Mouse (Mus musculus) MEL (cell line): Measurements from ENCODE around the gene Gab2. TPM values are rescaled to one million over a fixed set of nuclear protein-coding genes. Genes with fewer than 3 reads are reported as not detected.

Experiments used
- DNase-seq: peaks from one replicate; pipeline ENCODE4 v3.0.0; 2011; ENCODE audit warnings: low read depth, low spot score
- H3K27ac ChIP-seq: 2 replicates; pipeline ENCODE4 v1.5.1; 2012; ENCODE audit warnings: low read depth, mild to moderate bottlenecking, control low read depth, low read length, moderate library complexity; ENCODE audit not compliant: control insufficient read depth
- H3K27me3 ChIP-seq, 2 experiments: fragments of 150-350 bp in 1 of 2; sonication (generic) in 1 of 2; 2 replicates each; pipeline ENCODE4 v1.6.1; 2012; ENCODE audit warnings: low read length in 2 of 2, mild to moderate bottlenecking in 2 of 2, improper control_type of control experiment in 1 of 2, moderate library complexity in 1 of 2; ENCODE audit not compliant: insufficient read depth in 2 of 2, control insufficient read depth in 1 of 2
- H3K36me3 ChIP-seq, 2 experiments: 2 replicates each; pipeline ENCODE4 v1.6.1; 2012 to 2014; ENCODE audit warnings: low read length in 2 of 2, improper control_type of control experiment in 1 of 2, inconsistent platforms in 1 of 2, mild to moderate bottlenecking in 1 of 2; ENCODE audit not compliant: insufficient read depth in 2 of 2, control insufficient read depth in 1 of 2
- H3K4me1 ChIP-seq, 2 experiments: fragments of 150-350 bp in 1 of 2; sonication (generic) in 1 of 2; 2 replicates each; pipeline ENCODE4 v1.6.1; 2012; ENCODE audit warnings: low read length in 2 of 2, improper control_type of control experiment in 1 of 2, mild to moderate bottlenecking in 1 of 2; ENCODE audit not compliant: insufficient read depth in 2 of 2, control insufficient read depth in 1 of 2
- H3K4me3 ChIP-seq, 2 experiments: fragments of 150-350 bp in 1 of 2; sonication (generic) in 1 of 2; 2 replicates each; pipeline ENCODE4 v1.5.1; 2012; ENCODE audit warnings: low read depth in 2 of 2, low read length in 2 of 2, mild to moderate bottlenecking in 2 of 2, moderate library complexity in 2 of 2, control low read depth in 1 of 2, improper control_type of control experiment in 1 of 2; ENCODE audit not compliant: control insufficient read depth in 1 of 2, insufficient read depth in 1 of 2
- H3K79me2 ChIP-seq: 2 replicates; pipeline ENCODE4 v1.6.1; 2012; ENCODE audit warnings: mild to moderate bottlenecking, low read length, moderate library complexity; ENCODE audit not compliant: control insufficient read depth, poor library complexity, insufficient read depth
- H3K9ac ChIP-seq: 2 replicates; pipeline ENCODE4 v1.6.1; 2012; ENCODE audit warnings: low read depth, mild to moderate bottlenecking, control low read depth, low read length, moderate library complexity; ENCODE audit not compliant: control insufficient read depth, poor library complexity, severe bottlenecking
- H3K9me3 ChIP-seq: fragments of 150-350 bp; sonication (generic); replicated peaks from 2 replicates; pipeline ENCODE4 v1.6.1; 2012; ENCODE audit warnings: mild to moderate bottlenecking, low read length, improper control_type of control experiment, moderate library complexity; ENCODE audit not compliant: insufficient read depth
- BHLHE40 ChIP-seq: IDR thresholded peaks from 2 replicates; pipeline ENCODE4 v1.6.1; 2012; ENCODE audit warnings: low read depth, mild to moderate bottlenecking, inconsistent platforms, low read length, improper control_type of control experiment, borderline replicate concordance
- CHD1 ChIP-seq: IDR thresholded peaks from 2 replicates; pipeline ENCODE4 v1.6.1; 2012; ENCODE audit warnings: low read depth, mild to moderate bottlenecking, inconsistent platforms, low read length, improper control_type of control experiment
- CHD2 ChIP-seq: IDR thresholded peaks from 2 replicates; pipeline ENCODE4 v1.6.1; 2011; ENCODE audit warnings: low read length, improper control_type of control experiment
- CTCF ChIP-seq, 3 experiments: IDR thresholded peaks in 2 of 3; conservative IDR thresholded peaks in 1 of 3; 2 replicates each; pipeline ENCODE4 v1.5.1; 2011 to 2012; ENCODE audit warnings: low read length in 3 of 3, low read depth in 2 of 3, mild to moderate bottlenecking in 2 of 3, improper control_type of control experiment in 1 of 3, inconsistent platforms in 1 of 3, mixed read lengths in 1 of 3, moderate library complexity in 1 of 3; ENCODE audit not compliant: control insufficient read depth in 1 of 3, insufficient read depth in 1 of 3, poor library complexity in 1 of 3, severe bottlenecking in 1 of 3
- E2F4 ChIP-seq: IDR thresholded peaks from 2 replicates; pipeline ENCODE4 v1.6.1; 2011; ENCODE audit warnings: low read depth, low read length, improper control_type of control experiment, borderline replicate concordance
- ELF1 ChIP-seq: IDR thresholded peaks from 2 replicates; pipeline ENCODE4 v1.6.1; 2014; ENCODE audit warnings: low read depth, mild to moderate bottlenecking, inconsistent platforms, low read length, improper control_type of control experiment, moderate library complexity
- ETS1 ChIP-seq: IDR thresholded peaks from 2 replicates; pipeline ENCODE4 v1.6.1; 2012; ENCODE audit warnings: low read depth, mild to moderate bottlenecking, inconsistent platforms, low read length, improper control_type of control experiment, moderate library complexity
- GABPA ChIP-seq: IDR thresholded peaks from 2 replicates; pipeline ENCODE4 v1.6.1; 2012; ENCODE audit warnings: low read depth, mild to moderate bottlenecking, inconsistent platforms, low read length, improper control_type of control experiment, moderate library complexity
- HCFC1 ChIP-seq: IDR thresholded peaks from 2 replicates; pipeline ENCODE4 v1.6.1; 2012; ENCODE audit warnings: low read depth, mild to moderate bottlenecking, inconsistent platforms, low read length, improper control_type of control experiment, moderate library complexity
- JUND ChIP-seq: IDR thresholded peaks from 2 replicates; pipeline ENCODE4 v1.6.1; 2011; ENCODE audit warnings: low read depth, mild to moderate bottlenecking, improper control_type of control experiment, low read length
- MAX ChIP-seq: IDR thresholded peaks from 2 replicates; pipeline ENCODE4 v1.6.1; 2011; ENCODE audit warnings: low read length, improper control_type of control experiment
- MXI1 ChIP-seq: IDR thresholded peaks from 2 replicates; pipeline ENCODE4 v1.6.1; 2011; ENCODE audit warnings: mild to moderate bottlenecking, low read depth, low read length, improper control_type of control experiment
- MYB ChIP-seq: IDR thresholded peaks from 2 replicates; pipeline ENCODE4 v1.6.1; 2011; ENCODE audit warnings: mild to moderate bottlenecking, low read depth, low read length, improper control_type of control experiment
- MYC ChIP-seq: IDR thresholded peaks from 2 replicates; pipeline ENCODE4 v1.6.1; 2011; ENCODE audit warnings: low read depth, mild to moderate bottlenecking, low read length, improper control_type of control experiment, moderate library complexity
- NELFE ChIP-seq: IDR thresholded peaks from 2 replicates; pipeline ENCODE4 v1.6.1; 2011; ENCODE audit warnings: low read depth, low read length, improper control_type of control experiment
- NRF1 ChIP-seq: IDR thresholded peaks from 2 replicates; pipeline ENCODE4 v1.6.1; 2014; ENCODE audit warnings: low read depth, mild to moderate bottlenecking, inconsistent platforms, low read length, improper control_type of control experiment, moderate library complexity; ENCODE audit not compliant: poor library complexity, insufficient read depth, severe bottlenecking
- POLR2A ChIP-seq, 2 experiments: IDR thresholded peaks; 2 replicates each; pipeline ENCODE4 v1.6.1; 2011 to 2012; ENCODE audit warnings: low read length in 2 of 2, mild to moderate bottlenecking in 2 of 2, control low read depth in 1 of 2, improper control_type of control experiment in 1 of 2, low read depth in 1 of 2, moderate library complexity in 1 of 2; ENCODE audit not compliant: control insufficient read depth in 1 of 2, insufficient read depth in 1 of 2, poor library complexity in 1 of 2
- POLR2AphosphoS2 ChIP-seq: IDR thresholded peaks from 2 replicates; pipeline ENCODE4 v1.6.1; 2011; ENCODE audit warnings: low read length, improper control_type of control experiment
- POLR2AphosphoS5 ChIP-seq: IDR thresholded peaks from 2 replicates; pipeline ENCODE4 v1.6.1; 2012; ENCODE audit warnings: low read depth, borderline replicate concordance, mild to moderate bottlenecking, inconsistent platforms, low read length, moderate library complexity, mixed read lengths
- RCOR1 ChIP-seq: IDR thresholded peaks from 2 replicates; pipeline ENCODE4 v1.6.1; 2012; ENCODE audit warnings: low read depth, mild to moderate bottlenecking, inconsistent platforms, low read length, improper control_type of control experiment
- SMC3 ChIP-seq: IDR thresholded peaks from 2 replicates; pipeline ENCODE4 v1.6.1; 2011; ENCODE audit warnings: low read depth, low read length, improper control_type of control experiment
- TAL1 ChIP-seq: IDR thresholded peaks from 2 replicates; pipeline ENCODE4 v1.6.1; 2012; ENCODE audit warnings: mild to moderate bottlenecking, inconsistent platforms, low read length, moderate library complexity, mixed read lengths
- TCF12 ChIP-seq: IDR thresholded peaks from 2 replicates; pipeline ENCODE4 v1.6.1; 2014; ENCODE audit warnings: low read depth, mild to moderate bottlenecking, inconsistent platforms, low read length, improper control_type of control experiment, moderate library complexity
- ZC3H11A ChIP-seq: IDR thresholded peaks from 2 replicates; pipeline ENCODE4 v1.6.1; 2012; ENCODE audit warnings: low read depth, mild to moderate bottlenecking, inconsistent platforms, low read length, improper control_type of control experiment
- ZKSCAN1 ChIP-seq: IDR thresholded peaks from 2 replicates; pipeline ENCODE4 v1.6.1; 2012; ENCODE audit warnings: low read depth, mild to moderate bottlenecking, inconsistent platforms, low read length, improper control_type of control experiment, moderate library complexity
- ZMIZ1 ChIP-seq: IDR thresholded peaks from 2 replicates; pipeline ENCODE4 v1.6.1; 2012; ENCODE audit warnings: low read depth, mild to moderate bottlenecking, inconsistent platforms, low read length, improper control_type of control experiment, moderate library complexity
- ZNF384 ChIP-seq: IDR thresholded peaks from 2 replicates; pipeline ENCODE4 v1.6.1; 2012; ENCODE audit warnings: low read depth, mild to moderate bottlenecking, inconsistent platforms, low read length, improper control_type of control experiment
- polyA plus RNA-seq, 2 experiments: library from polyadenylated mRNA; stranded (reverse) in 1 of 2; unstranded in 1 of 2; fragments of >175 nt in 1 of 2; fragments of >200 nt in 1 of 2; gene quantifications; 2 replicates each; pipeline versions ENCODE4 v1.2.1 to v1.2.4; 2012; ENCODE audit warnings: low replicate concordance in 2 of 2, low read depth in 1 of 2; ENCODE audit not compliant: insufficient read length in 2 of 2, insufficient read depth in 1 of 2, missing spikeins in 1 of 2
- total RNA-seq: library from RNA; depleted of rRNA; stranded (reverse); fragments of 300-350 nt; gene quantifications from 2 replicates; pipeline ENCODE4 v1.2.3, GENCODE M21; 2012

The Gab2 gene
- total and polyA plus RNA-seq, 3 experiments, result 5.0 to 11.5 TPM; not detected in 1

- H3K27me3 ChIP-seq, result no peaks in the 10 kb centered on the region
- DNase-seq, result no peak
- H3K27ac ChIP-seq, result no peak overlapping the region
- no peak for TF ChIP-seq POLR2AphosphoS2
- no peak for TF ChIP-seq MAX
- no peak for TF ChIP-seq TCF12
- TF ChIP-seq GABPA, result no peak
- no peak for TF ChIP-seq CHD1
- TF ChIP-seq NELFE, result no peak
- no peak for TF ChIP-seq BHLHE40
- H3K9ac ChIP-seq, result no peak overlapping the region
- no peaks in the 10 kb centered on the region for H3K9me3 ChIP-seq
- H3K36me3 ChIP-seq, result peaks cover 0 to 13% of the 10 kb centered on the region in 2 experiments; a peak in 2 of 4 replicates
- H3K4me1 ChIP-seq, result no peaks in the 10 kb centered on the region; a peak in 1 of 4 replicates
- H3K4me3 ChIP-seq, result no peak overlapping the region
- no peaks in the 10 kb centered on the region for H3K79me2 ChIP-seq
Observed at GRCm38 (mm10) chr7:97042981-97043380, 38.4 kb upstream of the Gab2 start.

DNA sequence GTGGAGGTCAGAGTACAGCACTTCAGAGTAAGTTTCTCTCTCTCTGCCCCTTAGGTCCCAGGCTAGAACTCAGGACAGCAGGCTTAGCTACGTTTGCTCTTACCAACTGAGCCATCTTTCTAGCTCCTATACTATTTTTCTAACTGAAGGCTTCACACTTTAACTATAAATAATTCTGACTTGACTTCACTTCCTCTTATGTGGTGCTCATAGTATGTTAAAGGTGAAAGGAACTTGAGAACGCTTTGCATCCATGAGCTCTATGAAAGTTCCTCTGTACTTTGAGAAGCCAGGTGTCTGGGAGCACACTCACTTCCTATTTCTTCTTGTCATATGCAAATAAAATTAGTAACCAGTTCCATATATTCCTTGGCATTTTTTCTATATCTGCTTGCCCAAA, 20.4 kb upstream of the Gab2 start:
- no peak for TF ChIP-seq ZC3H11A
- TF ChIP-seq ELF1, result no peak
- no peak for TF ChIP-seq MAX
- no peak for TF ChIP-seq NRF1
- TF ChIP-seq MYB, result no peak
- TF ChIP-seq ZMIZ1, result no peak
- no peak for TF ChIP-seq CHD2
- no peak for TF ChIP-seq POLR2A (IDR thresholded peaks at IDR 0.05; ENCODE audit: control insufficient read depth in 1 of 2, insufficient read depth in 1 of 2, low read depth in 1 of 2, low read length in 2 of 2, poor library complexity in 1 of 2)
- TF ChIP-seq TAL1, result no peak
- TF ChIP-seq MXI1, result no peak
- TF ChIP-seq, all 39 proteins: peak for 0
- Histone ChIP-seq H3K4me1 (no peaks in the 10 kb centered on the region), H3K36me3 (peaks cover 0 to 7% of the 10 kb centered on the region in 2 experiments; a peak in 2 of 4 replicates), H3K79me2 (no peaks in the 10 kb centered on the region), H3K9ac (no peak overlapping the region), H3K27ac (no peak overlapping the region), H3K27me3 (no peaks in the 10 kb centered on the region), H3K4me3 (no peak overlapping the region), H3K9me3 (no peaks in the 10 kb centered on the region)
- no peak for DNase-seq

DNA sequence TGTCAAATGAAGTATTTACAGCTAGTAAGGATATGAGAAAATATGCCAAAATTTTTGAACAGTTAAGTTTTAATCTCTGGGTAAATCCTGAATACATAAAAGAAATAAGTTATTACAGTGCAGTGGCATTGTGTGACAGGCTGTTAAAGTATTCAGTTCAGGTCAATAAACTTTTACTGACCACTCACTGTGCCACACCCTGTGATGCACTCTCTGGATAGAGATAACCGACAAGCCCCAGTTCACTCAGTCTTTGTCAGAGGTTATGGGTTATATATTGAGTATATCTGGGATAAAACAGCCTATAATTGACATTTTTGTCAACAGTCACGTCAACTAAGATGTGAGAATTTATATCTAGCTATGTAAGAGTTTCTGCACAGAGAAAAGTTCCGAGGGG, 9.9 kb upstream of the Gab2 start:
- Histone ChIP-seq H3K27me3 (no peaks in the 10 kb centered on the region), H3K79me2 (no peaks in the 10 kb centered on the region), H3K4me1 (peaks cover 0 to 7% of the 10 kb centered on the region in 2 experiments; a peak in 2 of 4 replicates), H3K4me3 (no peak overlapping the region), H3K27ac (no peak overlapping the region), H3K9ac (no peak overlapping the region), H3K36me3 (peaks cover 0 to 9% of the 10 kb centered on the region in 2 experiments; a peak in 3 of 4 replicates), H3K9me3 (no peaks in the 10 kb centered on the region)
- TF ChIP-seq RCOR1, result no peak
- no peak for TF ChIP-seq POLR2A (IDR thresholded peaks at IDR 0.05; ENCODE audit: control insufficient read depth in 1 of 2, insufficient read depth in 1 of 2, low read depth in 1 of 2, low read length in 2 of 2, poor library complexity in 1 of 2)
- TF ChIP-seq NELFE, result no peak
- no peak for TF ChIP-seq JUND
- no peak for TF ChIP-seq MYC
- no peak for TF ChIP-seq MYB
- no peak for TF ChIP-seq ETS1
- TF ChIP-seq E2F4, result no peak
- TF ChIP-seq POLR2AphosphoS5, result no peak
- no peak for TF ChIP-seq CHD1
- no peak for TF ChIP-seq ZNF384
- no peak for TF ChIP-seq SMC3
- no peak for TF ChIP-seq ZKSCAN1
- no peak for TF ChIP-seq CTCF (IDR thresholded peaks at IDR 0.05 in 2 of 3, conservative IDR thresholded peaks at IDR 0.05 in 1 of 3; ENCODE audit: control insufficient read depth in 1 of 3, insufficient read depth in 1 of 3, low read depth in 2 of 3, low read length in 3 of 3, poor library complexity in 1 of 3, severe bottlenecking in 1 of 3)
- no peak for TF ChIP-seq HCFC1
- no peak for TF ChIP-seq MXI1
- DNase-seq, result no peak
